Mouse (Mus musculus) limb, embryonic 14.5 days (tissue): ENCODE measurements around the gene Pdlim1. TPM values are rescaled to one million over a fixed set of nuclear protein-coding genes. Genes with fewer than 3 reads are reported as not detected.
"Not testable (repeated sequence)": the region's sequence is repeated elsewhere in the genome, so short reads cannot be mapped to it uniquely, and the experiment has no call there.

ENCODE experiments used
- ATAC-seq: fragments of 200-750 bp; cut with Nextera tagmentation; 2 replicates; pipeline ENCODE4 v1.8.0; 2017; ENCODE audit warnings: low read depth, moderate number of reproducible peaks, moderate TSS enrichment; ENCODE audit not compliant: low FRiP score
- DNase-seq: peaks from one replicate; pipeline ENCODE4 v3.0.0-alpha.2; 2015; ENCODE audit warnings: low spot score
- H3K27ac ChIP-seq: fragments of 300-500 bp; sonication (generic); replicated peaks from 2 replicates; pipeline ENCODE4 v1.5.1; 2014; ENCODE audit warnings: low read depth, mild to moderate bottlenecking, low read length, moderate library complexity, mixed read lengths
- H3K27me3 ChIP-seq: fragments of 300-500 bp; sonication (generic); 2 replicates; pipeline ENCODE4 v1.6.1; 2014; ENCODE audit warnings: low read length, mixed read lengths; ENCODE audit not compliant: control insufficient read depth, insufficient read depth
- H3K36me3 ChIP-seq: fragments of 300-500 bp; sonication (generic); 2 replicates; pipeline ENCODE4 v1.6.1; 2014; ENCODE audit warnings: mild to moderate bottlenecking, low read length, moderate library complexity, mixed read lengths; ENCODE audit not compliant: control insufficient read depth, insufficient read depth
- H3K4me1 ChIP-seq: fragments of 300-500 bp; sonication (generic); 2 replicates; pipeline ENCODE4 v1.6.1; 2014; ENCODE audit warnings: antibody characterized with exemption, low read length, mixed read lengths; ENCODE audit not compliant: control insufficient read depth, insufficient read depth
- H3K4me2 ChIP-seq: fragments of 300-500 bp; sonication (generic); replicated peaks from 2 replicates; pipeline ENCODE4 v1.6.1; 2014; ENCODE audit warnings: low read depth, mild to moderate bottlenecking, low read length, moderate library complexity; ENCODE audit not compliant: severe bottlenecking
- H3K4me3 ChIP-seq: fragments of 300-500 bp; sonication (generic); replicated peaks from 2 replicates; pipeline ENCODE4 v1.5.1; 2014; ENCODE audit warnings: low read length
- H3K9ac ChIP-seq: fragments of 300-500 bp; sonication (generic); 2 replicates; pipeline ENCODE4 v1.6.1; 2014; ENCODE audit warnings: mild to moderate bottlenecking, low read depth, low read length, moderate library complexity; ENCODE audit not compliant: severe bottlenecking
- H3K9me3 ChIP-seq: fragments of 300-500 bp; sonication (generic); 2 replicates; pipeline ENCODE4 v1.6.1; 2016; ENCODE audit warnings: low read length; ENCODE audit not compliant: control insufficient read depth
- POLR2A ChIP-seq: fragments of 200-500 bp; IDR thresholded peaks from 2 replicates; pipeline ENCODE4 v1.8.0; 2012; ENCODE audit warnings: inconsistent platforms, mild to moderate bottlenecking, moderate library complexity, borderline replicate concordance; ENCODE audit not compliant: insufficient read depth, insufficient read length; ENCODE audit errors: extremely low read depth
- WGBS: fragments of 180-500 bp; shearing (Covaris S2); extraction: QIAGEN DNeasy Blood & Tissue Kit; methylation state at CpG from one replicate; pipeline ENCODE4 v1.1.7; 2014; 5-methylcytosine and 5-hydroxymethylcytosine counted together
- polyA plus RNA-seq, 2 experiments: library from polyadenylated mRNA; depleted of rRNA in 1 of 2; stranded (reverse) in 1 of 2; unstranded in 1 of 2; fragments of >200 nt; fragmentation: Nextera tagmentation in 1 of 2; extraction: Ambion mirVana in 1 of 2; gene quantifications; 2 replicates each; pipeline versions ENCODE4 v1.2.1 to v1.2.3; 2012 to 2014

Pdlim1 gene
- polyA plus RNA-seq, 2 experiments, result 85.3 to 175 TPM

DNA sequence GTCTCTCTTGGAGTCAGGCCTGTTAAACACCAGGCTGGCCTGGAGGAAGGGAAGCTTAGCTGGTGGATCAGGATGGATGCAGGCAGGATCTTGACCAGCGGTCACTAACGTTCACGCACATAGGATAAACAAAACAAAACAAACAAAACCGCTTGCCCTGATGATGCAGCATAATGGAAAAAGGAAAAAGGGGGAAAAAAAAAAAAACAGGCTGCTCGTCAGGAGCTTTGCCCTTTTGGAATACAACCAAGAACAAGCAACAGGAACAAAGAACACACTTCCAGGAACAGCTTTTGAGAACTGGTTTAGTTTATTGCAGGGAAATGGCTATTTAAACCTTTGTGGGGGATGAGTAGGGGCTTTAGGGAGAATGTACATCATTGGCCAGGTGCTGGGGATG lies 50.8 kb downstream of the Pdlim1 start:
- no peaks in the 10 kb centered on the region for H3K4me1 ChIP-seq
- H3K4me3 ChIP-seq, result no peak overlapping the region
- no peak overlapping the region for H3K9ac ChIP-seq
- H3K27ac ChIP-seq, result no peak overlapping the region
- ATAC-seq, result no peak
- H3K27me3 ChIP-seq, result no peaks in the 10 kb centered on the region
- no peak for DNase-seq
- 84% methylated on average over 5 of the region's 5 CpGs for WGBS
- TF ChIP-seq POLR2A, result no peak
- H3K36me3 ChIP-seq, result no peaks in the 10 kb centered on the region
- no peaks in the 10 kb centered on the region for H3K9me3 ChIP-seq
- no peak overlapping the region for H3K4me2 ChIP-seq

DNA sequence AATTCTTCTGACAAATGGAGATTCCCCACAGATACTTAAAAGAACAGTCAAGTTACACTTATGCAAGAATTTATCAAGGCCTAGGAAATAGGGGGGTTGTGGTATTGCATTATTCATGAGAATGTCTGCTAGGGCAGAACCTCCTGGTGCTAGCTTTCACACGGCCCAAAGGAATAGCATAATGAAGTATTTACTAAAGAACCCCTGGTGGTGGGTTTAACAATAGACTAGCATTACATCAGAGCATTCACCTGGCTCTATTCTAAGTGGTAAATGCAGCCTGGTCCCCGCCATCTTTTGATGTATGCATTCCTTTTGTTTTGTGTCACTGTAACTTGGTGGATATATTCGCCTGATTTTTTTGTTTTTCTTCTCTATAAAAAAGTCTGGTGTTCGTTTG lies 68.7 kb downstream of the Pdlim1 start:
- H3K4me1 ChIP-seq, H3K9ac ChIP-seq, H3K4me3 ChIP-seq, H3K4me2 ChIP-seq, DNase-seq, H3K27ac ChIP-seq, H3K27me3 ChIP-seq, ATAC-seq, H3K9me3 ChIP-seq, H3K36me3 ChIP-seq: not testable (repeated sequence)
- WGBS, result 78% methylated on average over 4 of the region's 4 CpGs

DNA sequence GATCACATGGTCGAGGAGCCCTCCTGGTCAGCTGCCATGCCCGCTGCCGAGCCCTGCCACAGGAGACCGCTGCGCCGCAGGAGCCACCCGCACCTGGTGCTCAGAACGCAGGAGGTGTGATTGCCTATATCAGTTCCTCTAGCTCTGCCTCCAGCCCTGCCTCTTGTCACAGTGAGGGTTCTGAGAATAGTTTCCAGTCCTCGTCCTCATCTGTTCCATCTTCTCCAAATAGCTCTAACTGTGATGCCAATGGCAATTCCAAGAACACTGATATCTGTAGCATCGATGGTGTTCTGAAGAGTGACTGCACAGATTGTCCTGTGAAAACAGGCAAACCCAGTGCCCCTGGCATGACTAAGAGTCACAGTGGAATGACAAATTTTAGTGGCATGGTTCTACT lies 81.0 kb downstream of the Pdlim1 start:
- Histone ChIP-seq H3K4me1 (no peaks in the 10 kb centered on the region), H3K36me3 (no peaks in the 10 kb centered on the region), H3K27me3 (no peaks in the 10 kb centered on the region), H3K9me3 (no peaks in the 10 kb centered on the region), H3K4me3 (no peak overlapping the region), H3K4me2 (no peak overlapping the region), H3K27ac (no peak overlapping the region), H3K9ac (no peak overlapping the region)
- TF ChIP-seq POLR2A, result no peak
- ATAC-seq (no peak), DNase-seq (no peak)
- 93% methylated on average over 10 of the region's 10 CpGs for WGBS

DNA sequence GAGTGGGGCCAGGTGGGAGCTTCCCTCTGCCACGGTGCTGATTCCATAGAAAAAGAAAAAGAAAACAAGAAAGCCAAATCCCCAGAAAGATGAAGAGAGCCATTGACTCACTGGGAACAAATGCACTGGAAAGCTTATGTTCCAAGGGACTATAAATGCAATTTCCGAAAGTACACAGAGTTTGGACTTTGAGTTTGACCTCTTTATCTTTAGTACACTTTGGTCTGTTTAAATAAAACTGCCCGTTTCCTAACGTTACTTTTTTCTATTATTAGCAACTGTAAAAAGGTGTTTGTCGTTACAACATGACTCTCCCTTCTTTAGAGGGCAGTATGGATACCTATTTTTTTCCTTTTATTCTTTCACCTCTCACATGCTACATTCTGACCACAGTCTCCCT lies 84.5 kb downstream of the Pdlim1 start, which contains the start of gene Cyp2c70:
Cyp2c70 (minus strand) TSS at position 174 of the 400 bp plus-strand sequence.
- DNase-seq, result no peak
- Histone ChIP-seq H3K4me3 (no peak within 1 kb of the TSS), H3K9ac (no peak within 1 kb of the TSS), H3K4me2 (no peak within 1 kb of the TSS), H3K9me3 (no peaks in the 10 kb centered on the region), H3K27me3 (no peaks in the 10 kb centered on the region), H3K4me1 (no peaks in the 10 kb centered on the region), H3K27ac (no peak within 1 kb of the TSS), H3K36me3 (no peaks in the 10 kb centered on the region)
- no peak for ATAC-seq
- no peak for TF ChIP-seq POLR2A
- 67% methylated on average over 5 of the region's 5 CpGs for WGBS

DNA sequence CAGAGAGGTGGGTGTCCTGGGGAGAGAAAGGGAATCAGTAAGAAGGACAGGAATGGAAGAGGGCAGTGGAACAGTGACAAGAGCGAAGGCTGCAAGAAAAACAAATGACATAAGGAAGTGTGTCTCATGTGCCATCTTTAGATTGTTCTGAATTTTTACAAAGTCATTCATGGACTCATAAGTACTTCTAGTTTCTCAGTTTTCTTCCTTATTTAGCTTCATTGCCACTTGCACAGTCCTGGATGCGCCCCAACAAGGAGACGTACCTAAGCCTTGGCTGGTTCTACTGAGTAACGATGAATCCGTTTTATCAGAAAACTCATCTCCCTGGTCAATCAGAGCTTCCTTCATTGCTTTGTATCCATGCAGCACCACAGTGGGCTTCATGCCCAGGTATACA lies 88.0 kb downstream of the Pdlim1 start:
- no peak for TF ChIP-seq POLR2A

DNA sequence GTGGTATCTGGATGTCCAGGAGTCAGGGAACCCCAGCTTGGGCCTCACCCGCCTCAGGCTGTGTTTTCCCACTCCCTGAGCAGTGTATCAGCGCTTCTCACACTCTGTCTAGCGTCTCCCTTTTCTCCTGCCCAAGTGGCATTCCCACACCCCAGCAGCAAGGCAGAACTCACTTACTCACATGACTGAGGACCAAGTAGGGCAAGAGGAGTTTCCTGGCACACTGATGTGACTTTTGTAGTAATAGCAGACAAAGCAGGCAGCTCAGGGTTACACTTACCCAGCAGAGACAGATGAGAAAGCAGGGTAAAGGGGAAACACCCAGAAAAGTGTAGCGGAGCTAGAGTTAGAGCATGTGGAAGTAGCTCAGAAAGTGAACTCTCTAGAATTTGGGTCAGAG lies 93.3 kb downstream of the Pdlim1 start:
- WGBS, result 72% methylated on average over 4 of the region's 4 CpGs
- H3K9ac ChIP-seq, result no peak overlapping the region; the same call in 1 of the 2 replicates
- no peaks in the 10 kb centered on the region for H3K27me3 ChIP-seq
- no peak for TF ChIP-seq POLR2A
- no peaks in the 10 kb centered on the region for H3K4me1 ChIP-seq
- no peak overlapping the region for H3K4me2 ChIP-seq
- H3K36me3 ChIP-seq, result no peaks in the 10 kb centered on the region
- H3K9me3 ChIP-seq, result no peaks in the 10 kb centered on the region
- ATAC-seq (no peak), DNase-seq (no peak)
- H3K4me3 ChIP-seq, result no peak overlapping the region
- H3K27ac ChIP-seq, result no peak overlapping the region

More for the DNA sequence above, 88.0 kb downstream of the Pdlim1 start:
- no peak overlapping the region for H3K4me2 ChIP-seq
- no peak overlapping the region for H3K27ac ChIP-seq
- H3K9ac ChIP-seq, result no peak overlapping the region
- no peaks in the 10 kb centered on the region for H3K27me3 ChIP-seq
- no peaks in the 10 kb centered on the region for H3K9me3 ChIP-seq
- H3K4me3 ChIP-seq, result no peak overlapping the region
- no peaks in the 10 kb centered on the region for H3K4me1 ChIP-seq
- ATAC-seq, result no peak
- DNase-seq, result no peak
- no peaks in the 10 kb centered on the region for H3K36me3 ChIP-seq
- WGBS, result 91% methylated on average over 5 of the region's 5 CpGs

Other genes with a start within 250 kb of the Pdlim1 start
- not detected in 2 replicates for gene Cyp2c54, start 198.0 kb downstream of the Pdlim1 start, polyA plus RNA-seq (2012; rRNA removed)
- not detected in 2 replicates for gene Cyp2c54, start 198.0 kb downstream of the Pdlim1 start, polyA plus RNA-seq (2014; fragmentation: Nextera tagmentation; extraction: Ambion mirVana)
- not detected in 2 replicates for gene Cyp2c50, start 182.2 kb downstream of the Pdlim1 start, polyA plus RNA-seq (2012; rRNA removed)
- gene Cyp2c50, start 182.2 kb downstream of the Pdlim1 start, polyA plus RNA-seq (2014; fragmentation: Nextera tagmentation; extraction: Ambion mirVana), result not detected in 2 replicates
- not detected in 2 replicates for gene Cyp2c70, start 84.5 kb downstream of the Pdlim1 start, polyA plus RNA-seq (2012; rRNA removed)
- not detected in 2 replicates for gene Cyp2c70, start 84.5 kb downstream of the Pdlim1 start, polyA plus RNA-seq (2014; fragmentation: Nextera tagmentation; extraction: Ambion mirVana)
- gene Sorbs1, start 241.9 kb upstream of the Pdlim1 start, polyA plus RNA-seq (2012; rRNA removed), result 35.3 and 40.2 TPM in 2 replicates
- 40.6 and 45.6 TPM in 2 replicates for gene Sorbs1, start 241.9 kb upstream of the Pdlim1 start, polyA plus RNA-seq (2014; fragmentation: Nextera tagmentation; extraction: Ambion mirVana)